Mouse (Mus musculus): ENCODE measurements at regions not wholly inside any gene's neighbourhood (a gene's known extent, or its start where the extent isn't known, plus 50 kb on each side); places are given as distances from the start of the nearest gene placed in this dataset.

GRCm38 (mm10) chr2:160452239-160452530 is 85.3 kb upstream of the Mafb start:
- TF ChIP-seq CTCF (IDR thresholded peaks at IDR 0.05; ENCODE audit: extremely low read depth, insufficient read length, insufficient replicate concordance, low read depth, low read length) (no peak), POLR2A (IDR thresholded peaks at IDR 0.05; ENCODE audit: low read depth, low read length) (no peak)
